Mouse (Mus musculus) liver, postnatal 0 days (tissue): ENCODE results near the gene Amer3. TPM values are rescaled to one million over a fixed set of nuclear protein-coding genes. Genes with fewer than 3 reads are reported as not detected.

Source experiments
- ATAC-seq: fragments of 200-750 bp; cut with Nextera tagmentation; 2 replicates; pipeline ENCODE4 v1.8.0; 2017; ENCODE audit warnings: mild to moderate bottlenecking, moderate library complexity
- DNase-seq: peaks from one replicate; pipeline ENCODE4 v3.0.0-alpha.2; 2016
- H3K27ac ChIP-seq: fragments of 300-500 bp; sonication (generic); 2 replicates; pipeline ENCODE4 v1.5.1; 2014; ENCODE audit warnings: antibody characterized with exemption, moderate library complexity, mild to moderate bottlenecking, low read depth
- H3K27me3 ChIP-seq: fragments of 300-500 bp; sonication (generic); 2 replicates; pipeline ENCODE4 v1.6.1; 2014; ENCODE audit warnings: low read length, control low read depth, mixed read lengths; ENCODE audit not compliant: insufficient read depth
- H3K36me3 ChIP-seq: fragments of 300-500 bp; sonication (generic); replicated peaks from 2 replicates; pipeline ENCODE4 v1.6.1; 2014; ENCODE audit warnings: mild to moderate bottlenecking, control low read depth, low read length, moderate library complexity, mixed read lengths; ENCODE audit not compliant: insufficient read depth
- H3K4me1 ChIP-seq: fragments of 300-500 bp; sonication (generic); 2 replicates; pipeline ENCODE4 v1.6.1; 2014; ENCODE audit warnings: antibody characterized with exemption, mild to moderate bottlenecking, control low read depth; ENCODE audit not compliant: insufficient read depth
- H3K4me2 ChIP-seq: fragments of 300-500 bp; sonication (generic); 2 replicates; pipeline ENCODE4 v1.6.1; 2014; ENCODE audit warnings: low read depth, mild to moderate bottlenecking, low read length, moderate library complexity, mixed read lengths
- H3K4me3 ChIP-seq: fragments of 300-500 bp; sonication (generic); 2 replicates; pipeline ENCODE4 v1.5.1; 2014; ENCODE audit warnings: low read depth, low read length
- H3K9ac ChIP-seq: fragments of 300-500 bp; sonication (generic); replicated peaks from 2 replicates; pipeline ENCODE4 v1.6.1; 2014; ENCODE audit warnings: mild to moderate bottlenecking, moderate library complexity
- H3K9me3 ChIP-seq: fragments of 300-500 bp; sonication (generic); 2 replicates; pipeline ENCODE4 v1.6.1; 2016; ENCODE audit warnings: mild to moderate bottlenecking, control low read depth, low read length, mixed read lengths
- CTCF ChIP-seq: sonication (generic); IDR thresholded peaks from 2 replicates; pipeline ENCODE4 v1.5.1; 2016; ENCODE audit warnings: antibody characterized with exemption, low read depth
- EP300 ChIP-seq: IDR thresholded peaks from 2 replicates; pipeline ENCODE4 v1.6.1; 2016; ENCODE audit warnings: antibody characterized with exemption, low read depth, mild to moderate bottlenecking
- WGBS: fragments of 180-500 bp; shearing (Covaris S2); extraction: QIAGEN DNeasy Blood & Tissue Kit; methylation state at CpG from one replicate; pipeline ENCODE4 v1.1.7; 2014; ENCODE audit not compliant: insufficient replicate concordance; 5-methylcytosine and 5-hydroxymethylcytosine counted together
- polyA plus RNA-seq: library from polyadenylated mRNA; unstranded; fragments of >200 nt; fragmentation: Nextera tagmentation; extraction: Ambion mirVana; gene quantifications from 2 replicates; pipeline ENCODE4 v1.2.1, GENCODE M21; 2015

Gene Amer3
- polyA plus RNA-seq, 1 experiment from 2014 or later, result not detected

DNA sequence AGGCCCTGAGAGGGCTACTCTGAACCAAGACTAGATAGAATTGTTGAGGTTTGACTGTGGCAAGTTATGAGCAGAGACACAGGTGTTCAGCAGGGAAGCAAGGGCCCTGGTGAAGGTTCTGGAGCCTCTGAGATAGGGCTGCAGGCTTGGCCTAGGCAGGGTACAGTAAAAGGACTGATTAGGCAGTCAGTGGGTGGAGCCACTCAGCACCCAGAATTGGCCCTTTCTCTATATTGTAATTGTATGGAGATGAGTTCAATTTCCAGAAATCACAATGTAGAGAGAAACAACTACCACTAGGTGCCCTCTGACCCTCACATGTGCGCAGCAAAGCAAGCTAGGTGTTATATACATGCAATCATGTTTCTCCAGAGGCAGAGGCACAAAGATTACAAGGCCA, 25.8 kb upstream of the Amer3 start:
- no peak overlapping the region for H3K4me2 ChIP-seq
- no peak overlapping the region for H3K4me3 ChIP-seq
- DNase-seq, result no peak
- 0 out of 2 replicates have a peak, but pooled peaks cover 2% of the 10 kb centered on the region for H3K9me3 ChIP-seq
- H3K36me3 ChIP-seq, result no peaks in the 10 kb centered on the region
- ATAC-seq, result no peak
- H3K27me3 ChIP-seq, result no peaks in the 10 kb centered on the region
- 82% methylated on average over 1 of the region's 1 CpGs for WGBS
- no peak overlapping the region for H3K27ac ChIP-seq
- H3K4me1 ChIP-seq, result no peaks in the 10 kb centered on the region
- TF ChIP-seq CTCF (no peak), EP300 (no peak)
- no peak overlapping the region for H3K9ac ChIP-seq

DNA sequence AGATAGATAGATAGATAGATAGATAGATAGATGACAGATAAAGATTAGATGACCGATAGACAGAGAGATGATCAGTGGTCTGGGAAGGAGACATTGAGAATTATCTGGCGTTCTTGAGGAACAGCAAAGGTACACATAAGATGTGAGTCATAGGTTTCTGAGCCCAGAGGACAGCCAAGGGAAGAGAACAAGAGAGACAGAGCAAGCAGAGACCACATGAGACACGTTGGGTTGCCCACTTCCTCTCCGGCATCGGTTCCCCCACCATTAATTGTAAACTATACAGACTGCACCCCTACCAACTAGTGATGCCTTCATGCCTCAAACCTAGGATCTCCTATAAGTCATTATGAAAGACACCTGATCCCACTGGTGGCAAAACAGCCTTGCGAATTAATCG, 25.2 kb upstream of the Amer3 start:
- Histone ChIP-seq H3K27ac (no peak overlapping the region), H3K4me2 (no peak overlapping the region), H3K27me3 (no peaks in the 10 kb centered on the region), H3K4me3 (no peak overlapping the region), H3K9me3 (no peaks in the 10 kb centered on the region), H3K36me3 (no peaks in the 10 kb centered on the region), H3K4me1 (no peaks in the 10 kb centered on the region), H3K9ac (no peak overlapping the region)
- DNase-seq (no peak), ATAC-seq (no peak)
- TF ChIP-seq EP300 (no peak), CTCF (no peak)
- 53% methylated on average over 7 of the region's 7 CpGs for WGBS

DNA sequence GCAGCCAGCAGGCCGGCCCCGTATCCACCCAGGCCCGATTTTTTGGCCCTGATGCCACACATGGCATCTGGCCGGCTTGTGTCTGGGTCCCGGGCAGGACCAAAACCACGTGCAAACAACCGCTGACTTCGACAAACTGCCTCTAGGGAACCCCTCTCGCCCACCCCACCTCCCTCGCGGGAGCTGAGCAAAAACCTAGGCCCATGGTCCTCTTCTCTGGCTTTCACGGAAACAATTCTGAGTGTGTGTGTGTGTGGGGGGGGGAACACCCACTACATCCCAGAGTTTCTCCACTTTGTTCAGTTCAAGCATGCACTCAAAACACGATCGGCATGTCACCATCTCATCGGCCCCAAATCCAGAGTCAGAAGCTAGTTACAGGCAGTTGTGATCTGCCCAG, 18.6 kb upstream of the Amer3 start, which contains the start of gene Prss40:
Prss40 (minus strand) TSS at position 101 of the 400 bp plus-strand sequence.
- no peak for TF ChIP-seq EP300
- no peak for TF ChIP-seq CTCF
- 78% methylated on average over 15 of the region's 15 CpGs for WGBS

GRCm38 (mm10) chr1:34564383-34565045, 14.9 kb upstream of the Amer3 start:
- H3K4me3 ChIP-seq, result no peak overlapping the region
- 54% methylated on average over 8 of the region's 8 CpGs for WGBS
- no peaks in the 10 kb centered on the region for H3K9me3 ChIP-seq
- H3K27ac ChIP-seq, result no peak overlapping the region
- H3K27me3 ChIP-seq, result no peaks in the 10 kb centered on the region
- ATAC-seq (no peak), DNase-seq (no peak)
- H3K36me3 ChIP-seq, result no peaks in the 10 kb centered on the region
- H3K4me1 ChIP-seq, result no peaks in the 10 kb centered on the region
- no peak for TF ChIP-seq EP300
- no peak for TF ChIP-seq CTCF
- no peak overlapping the region for H3K4me2 ChIP-seq
- H3K9ac ChIP-seq, result no peak overlapping the region

More for the DNA sequence above, 18.6 kb upstream of the Amer3 start, which contains the start of gene Prss40:
- no peak for DNase-seq
- Histone ChIP-seq H3K36me3 (no peaks in the 10 kb centered on the region), H3K27ac (no peak within 1 kb of the TSS), H3K4me2 (no peak within 1 kb of the TSS), H3K9ac (no peak within 1 kb of the TSS), H3K9me3 (no peaks in the 10 kb centered on the region), H3K27me3 (no peaks in the 10 kb centered on the region), H3K4me3 (no peak within 1 kb of the TSS), H3K4me1 (no peaks in the 10 kb centered on the region)
- no peak for ATAC-seq

DNA sequence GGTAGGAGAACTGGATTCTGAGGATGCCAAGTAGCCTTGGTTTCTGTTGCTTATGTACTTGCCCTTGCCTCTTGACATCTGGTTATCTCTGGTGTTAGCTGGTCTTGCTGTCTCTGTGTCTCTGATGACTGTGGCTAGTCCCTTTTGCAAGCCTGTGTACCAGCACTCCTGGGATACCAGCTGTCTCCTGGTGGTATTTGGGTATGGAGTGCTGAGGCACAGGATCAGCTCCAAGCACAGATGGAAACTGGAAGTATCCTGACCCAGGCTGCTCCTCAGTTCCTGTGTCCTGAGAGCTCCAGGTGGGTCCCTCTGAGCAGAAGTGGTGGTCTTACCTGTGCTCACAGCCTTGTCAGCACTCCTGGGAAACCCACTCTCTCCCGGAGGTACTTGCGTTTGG, 11.3 kb upstream of the Amer3 start:
- no peak overlapping the region for H3K27ac ChIP-seq
- no peaks in the 10 kb centered on the region for H3K4me1 ChIP-seq
- H3K9me3 ChIP-seq, result no peaks in the 10 kb centered on the region
- no peak overlapping the region for H3K4me3 ChIP-seq
- 86% methylated on average over 2 of the region's 2 CpGs for WGBS
- H3K4me2 ChIP-seq, result no peak overlapping the region
- DNase-seq (no peak), ATAC-seq (no peak)
- H3K9ac ChIP-seq, result no peak overlapping the region
- no peaks in the 10 kb centered on the region for H3K36me3 ChIP-seq
- TF ChIP-seq EP300 (no peak), CTCF (no peak)
- no peaks in the 10 kb centered on the region for H3K27me3 ChIP-seq

GRCm38 (mm10) chr1:34569876-34570275, 9.6 kb upstream of the Amer3 start:
- no peak for ATAC-seq
- Histone ChIP-seq H3K4me1 (no peaks in the 10 kb centered on the region), H3K4me2 (no peak overlapping the region), H3K9me3 (no peaks in the 10 kb centered on the region), H3K4me3 (no peak overlapping the region), H3K36me3 (no peaks in the 10 kb centered on the region), H3K27ac (no peak overlapping the region), H3K27me3 (no peaks in the 10 kb centered on the region), H3K9ac (no peak overlapping the region)
- TF ChIP-seq CTCF (no peak), EP300 (no peak)
- WGBS, result 78% methylated on average over 2 of the region's 2 CpGs
- DNase-seq, result no peak
